Mouse (Mus musculus): ENCODE measurements around the gene Cacna1c. TPM values are rescaled to one million over a fixed set of nuclear protein-coding genes. Genes with fewer than 3 reads are reported as not detected.
A peak's percentile ranks its signal among the peaks of the same experiment; 100 is the strongest.

The Cacna1c gene
- polyA plus RNA-seq, 1 experiment: 1.0 TPM

- H3K27me3 ChIP-seq (ENCODE audit: control insufficient read depth, insufficient read depth, low read length, poor library complexity, severe bottlenecking): no peaks in the 10 kb centered on the region
- H3K36me3 ChIP-seq (ENCODE audit: control insufficient read depth, insufficient read depth, low read length, poor library complexity, severe bottlenecking): no peaks in the 10 kb centered on the region
- no peaks in the 10 kb centered on the region for H3K9me3 ChIP-seq (replicated peaks; ENCODE audit: control insufficient read depth, insufficient read depth, low read length, poor library complexity, severe bottlenecking)
These were observed 418.8 kb downstream of the Cacna1c start for GRCm38 (mm10) chr6:118777457-118777856.

GRCm38 (mm10) chr6:118776459-118776858 lies 419.8 kb downstream of the Cacna1c start:
- no peak overlapping the region for H3K4me3 ChIP-seq (ENCODE audit: low read depth, low read length)
- no peaks in the 10 kb centered on the region for H3K4me1 ChIP-seq (ENCODE audit: control insufficient read depth, insufficient read depth, low read length)
- no peaks in the 10 kb centered on the region for H3K27me3 ChIP-seq (ENCODE audit: control insufficient read depth, insufficient read depth, low read length, poor library complexity, severe bottlenecking)
- no peaks in the 10 kb centered on the region for H3K9me3 ChIP-seq (replicated peaks; ENCODE audit: control insufficient read depth, insufficient read depth, low read length, poor library complexity, severe bottlenecking)
- no peak overlapping the region for H3K9ac ChIP-seq (ENCODE audit: low read depth, poor library complexity, severe bottlenecking)
- H3K27ac ChIP-seq (ENCODE audit: insufficient read depth, low read length): no peak overlapping the region
- H3K36me3 ChIP-seq (ENCODE audit: control insufficient read depth, insufficient read depth, low read length, poor library complexity, severe bottlenecking): no peaks in the 10 kb centered on the region
- TF ChIP-seq CTCF (IDR thresholded peaks at IDR 0.05; ENCODE audit: low read depth, low read length) (no peak), EP300 (IDR thresholded peaks at IDR 0.05; ENCODE audit: insufficient read depth, low read depth, low read length) (no peak), POLR2A (IDR thresholded peaks at IDR 0.05; ENCODE audit: insufficient read depth, low read length) (no peak)

More at GRCm38 (mm10) chr6:118777457-118777856, 418.8 kb downstream of the Cacna1c start:
- Histone ChIP-seq H3K27ac (ENCODE audit: insufficient read depth, low read length) (no peak overlapping the region), H3K4me3 (ENCODE audit: low read depth, low read length) (no peak overlapping the region), H3K4me1 (ENCODE audit: control insufficient read depth, insufficient read depth, low read length) (no peaks in the 10 kb centered on the region), H3K9ac (ENCODE audit: low read depth, poor library complexity, severe bottlenecking) (no peak overlapping the region)
- TF ChIP-seq CTCF (IDR thresholded peaks at IDR 0.05; ENCODE audit: low read depth, low read length) (no peak), POLR2A (IDR thresholded peaks at IDR 0.05; ENCODE audit: insufficient read depth, low read length) (no peak), EP300 (IDR thresholded peaks at IDR 0.05; ENCODE audit: insufficient read depth, low read depth, low read length) (no peak)

GRCm38 (mm10) chr6:118772581-118772980 lies 423.6 kb downstream of the Cacna1c start:
- H3K4me1 ChIP-seq (ENCODE audit: control insufficient read depth, insufficient read depth, low read length): no peaks in the 10 kb centered on the region
- TF ChIP-seq POLR2A (IDR thresholded peaks at IDR 0.05; ENCODE audit: insufficient read depth, low read length) (no peak), EP300 (IDR thresholded peaks at IDR 0.05; ENCODE audit: insufficient read depth, low read depth, low read length) (no peak), CTCF (IDR thresholded peaks at IDR 0.05; ENCODE audit: low read depth, low read length) (no peak)
- H3K27me3 ChIP-seq (ENCODE audit: control insufficient read depth, insufficient read depth, low read length, poor library complexity, severe bottlenecking): no peaks in the 10 kb centered on the region
- no peak overlapping the region for H3K9ac ChIP-seq (ENCODE audit: low read depth, poor library complexity, severe bottlenecking)
- no peak overlapping the region for H3K4me3 ChIP-seq (ENCODE audit: low read depth, low read length)
- no peaks in the 10 kb centered on the region for H3K9me3 ChIP-seq (replicated peaks; ENCODE audit: control insufficient read depth, insufficient read depth, low read length, poor library complexity, severe bottlenecking)
- H3K36me3 ChIP-seq (ENCODE audit: control insufficient read depth, insufficient read depth, low read length, poor library complexity, severe bottlenecking): no peaks in the 10 kb centered on the region
- no peak overlapping the region for H3K27ac ChIP-seq (ENCODE audit: insufficient read depth, low read length)

GRCm38 (mm10) chr6:118771121-118771520 lies 425.1 kb downstream of the Cacna1c start:
- Histone ChIP-seq H3K9me3 (replicated peaks; ENCODE audit: control insufficient read depth, insufficient read depth, low read length, poor library complexity, severe bottlenecking) (peaks cover 5% of the 10 kb centered on the region; the same call in 1 of the 2 replicates), H3K36me3 (ENCODE audit: control insufficient read depth, insufficient read depth, low read length, poor library complexity, severe bottlenecking) (no peaks in the 10 kb centered on the region), H3K4me1 (ENCODE audit: control insufficient read depth, insufficient read depth, low read length) (no peaks in the 10 kb centered on the region), H3K27ac (ENCODE audit: insufficient read depth, low read length) (no peak overlapping the region), H3K27me3 (ENCODE audit: control insufficient read depth, insufficient read depth, low read length, poor library complexity, severe bottlenecking) (no peaks in the 10 kb centered on the region), H3K9ac (ENCODE audit: low read depth, poor library complexity, severe bottlenecking) (no peak overlapping the region), H3K4me3 (ENCODE audit: low read depth, low read length) (no peak overlapping the region)
- TF ChIP-seq EP300 (IDR thresholded peaks at IDR 0.05; ENCODE audit: insufficient read depth, low read depth, low read length): no peak
- no peak for TF ChIP-seq CTCF (IDR thresholded peaks at IDR 0.05; ENCODE audit: low read depth, low read length)
- no peak for TF ChIP-seq POLR2A (IDR thresholded peaks at IDR 0.05; ENCODE audit: insufficient read depth, low read length)

- H3K9me3 ChIP-seq (replicated peaks; ENCODE audit: control insufficient read depth, insufficient read depth, low read length, poor library complexity, severe bottlenecking): peaks cover 6% of the 10 kb centered on the region; the same call in 1 of the 2 replicates
- H3K9ac ChIP-seq (ENCODE audit: low read depth, poor library complexity, severe bottlenecking): no peak overlapping the region
- no peak overlapping the region for H3K27ac ChIP-seq (ENCODE audit: insufficient read depth, low read length)
- H3K4me1 ChIP-seq (ENCODE audit: control insufficient read depth, insufficient read depth, low read length): no peaks in the 10 kb centered on the region
- no peak for TF ChIP-seq EP300 (IDR thresholded peaks at IDR 0.05; ENCODE audit: insufficient read depth, low read depth, low read length)
- no peak for TF ChIP-seq POLR2A (IDR thresholded peaks at IDR 0.05; ENCODE audit: insufficient read depth, low read length)
- no peak for TF ChIP-seq CTCF (IDR thresholded peaks at IDR 0.05; ENCODE audit: low read depth, low read length)
- no peaks in the 10 kb centered on the region for H3K36me3 ChIP-seq (ENCODE audit: control insufficient read depth, insufficient read depth, low read length, poor library complexity, severe bottlenecking)
- no peak overlapping the region for H3K4me3 ChIP-seq (ENCODE audit: low read depth, low read length)
- no peaks in the 10 kb centered on the region for H3K27me3 ChIP-seq (ENCODE audit: control insufficient read depth, insufficient read depth, low read length, poor library complexity, severe bottlenecking)
These were observed 425.8 kb downstream of the Cacna1c start for GRCm38 (mm10) chr6:118770396-118770795.

- peaks cover 6% of the 10 kb centered on the region; the same call in 1 of the 2 replicates for H3K9me3 ChIP-seq (replicated peaks; ENCODE audit: control insufficient read depth, insufficient read depth, low read length, poor library complexity, severe bottlenecking)
- no peaks in the 10 kb centered on the region for H3K36me3 ChIP-seq (ENCODE audit: control insufficient read depth, insufficient read depth, low read length, poor library complexity, severe bottlenecking)
- H3K27me3 ChIP-seq (ENCODE audit: control insufficient read depth, insufficient read depth, low read length, poor library complexity, severe bottlenecking): no peaks in the 10 kb centered on the region
- TF ChIP-seq EP300 (IDR thresholded peaks at IDR 0.05; ENCODE audit: insufficient read depth, low read depth, low read length) (no peak), CTCF (IDR thresholded peaks at IDR 0.05; ENCODE audit: low read depth, low read length) (no peak), POLR2A (IDR thresholded peaks at IDR 0.05; ENCODE audit: insufficient read depth, low read length) (no peak)
- no peaks in the 10 kb centered on the region for H3K4me1 ChIP-seq (ENCODE audit: control insufficient read depth, insufficient read depth, low read length)
- no peak overlapping the region for H3K9ac ChIP-seq (ENCODE audit: low read depth, poor library complexity, severe bottlenecking)
- H3K4me3 ChIP-seq (ENCODE audit: low read depth, low read length): no peak overlapping the region
- peak overlapping the region; percentile 72 for H3K27ac ChIP-seq (ENCODE audit: insufficient read depth, low read length)
These were observed 426.4 kb downstream of the Cacna1c start for GRCm38 (mm10) chr6:118769792-118770191.

All from ES-Bruce4 (cell line).